Mouse (Mus musculus) liver, adult 2 months (tissue): Measurements from ENCODE around the gene Elovl7.

Experiments used
- CTCF ChIP-seq: fragments of 200-500 bp; IDR thresholded peaks from 2 replicates; pipeline ENCODE4 v1.5.1; 2011; ENCODE audit warnings: low read depth, low read length, control low read depth
- POLR2A ChIP-seq: fragments of 200-500 bp; IDR thresholded peaks from 2 replicates; pipeline ENCODE4 v1.6.1; 2011; ENCODE audit warnings: low read length, control low read depth; ENCODE audit not compliant: insufficient read depth; ENCODE audit errors: extremely low read depth

DNA sequence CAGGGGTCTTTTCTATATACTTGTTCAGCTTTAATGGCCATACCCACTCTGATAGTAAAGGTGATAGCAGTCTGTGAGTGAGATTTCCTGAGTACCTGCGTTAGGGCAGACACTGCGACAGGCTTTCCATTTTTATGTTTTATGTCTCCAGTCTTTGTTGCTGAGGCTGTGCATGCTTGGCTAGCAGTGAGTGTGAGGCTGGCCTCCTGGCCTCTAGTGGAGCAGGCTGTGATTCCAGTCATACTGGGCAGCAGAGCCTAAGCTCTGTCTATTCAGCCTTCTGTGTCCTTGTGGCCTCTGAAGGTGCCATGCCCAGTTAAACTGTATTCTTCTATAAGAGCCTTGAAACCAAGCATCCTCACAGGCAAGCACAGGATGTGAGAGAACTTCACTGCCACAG, 108.3 kb downstream of the Elovl7 start:
- TF ChIP-seq POLR2A, result no peak
- no peak for TF ChIP-seq CTCF
